29 mouse cellular contexts compared by ENCODE assay signal in genomic region chr2:107013161-107013560, GRCm38 (mm10). TPM values are rescaled to one million over a fixed set of nuclear protein-coding genes. Genes with fewer than 3 reads are reported as not detected.
"Had no signal": no experiment of that assay in that cellular context is flagged by ENCODE, and none has a peak within 500 bp of the region (broad histone marks: within the 10 kb centered on the region; RNA-seq: fewer than 3 reads in every experiment).

No protein-coding gene starts in this region.

- H3K27me3 ChIP-seq: kidney, embryonic 15.5 days; limb, embryonic 13.5 days; liver, embryonic 12.5 days; liver, embryonic 15.5 days; lung, embryonic 15.5 days; megakaryocyte, embryonic 14.5 days; midbrain, embryonic 13.5 days had no signal

- H3K4me2 ChIP-seq: kidney, embryonic 15.5 days; limb, embryonic 13.5 days; liver, embryonic 12.5 days; liver, embryonic 15.5 days; lung, embryonic 15.5 days; midbrain, embryonic 13.5 days had no signal

- H3K36me3 ChIP-seq: kidney, embryonic 15.5 days; limb, embryonic 10.5 days; limb, embryonic 13.5 days; liver, embryonic 12.5 days; liver, embryonic 15.5 days; lung, embryonic 15.5 days; midbrain, embryonic 10.5 days; midbrain, embryonic 13.5 days had no signal

- H3K4me1 ChIP-seq: kidney, embryonic 15.5 days; limb, embryonic 13.5 days; liver, embryonic 12.5 days; liver, embryonic 15.5 days; lung, embryonic 15.5 days; megakaryocyte, embryonic 14.5 days; midbrain, embryonic 10.5 days; midbrain, embryonic 13.5 days had no signal

- ATAC-seq: liver, embryonic 12.5 days; midbrain, embryonic 13.5 days; midbrain, embryonic 16.5 days had no signal

- H3K27ac ChIP-seq: kidney, embryonic 15.5 days; limb, embryonic 10.5 days; limb, embryonic 13.5 days; liver, embryonic 12.5 days; liver, embryonic 15.5 days; lung, embryonic 15.5 days; midbrain, embryonic 10.5 days; midbrain, embryonic 13.5 days; stomach, postnatal 0 days had no signal

- H3K4me3 ChIP-seq: kidney, embryonic 15.5 days; limb, embryonic 10.5 days; limb, embryonic 13.5 days; liver, embryonic 12.5 days; liver, embryonic 15.5 days; lung, embryonic 15.5 days; megakaryocyte, embryonic 14.5 days; midbrain, embryonic 10.5 days; midbrain, embryonic 13.5 days had no signal

- H3K9ac ChIP-seq: kidney, embryonic 15.5 days; limb, embryonic 13.5 days; liver, embryonic 12.5 days; liver, embryonic 15.5 days; lung, embryonic 15.5 days; midbrain, embryonic 13.5 days had no signal

- H3K9me3 ChIP-seq: kidney, embryonic 15.5 days; limb, embryonic 10.5 days; limb, embryonic 13.5 days; liver, embryonic 12.5 days; liver, embryonic 15.5 days; lung, embryonic 15.5 days; midbrain, embryonic 10.5 days; midbrain, embryonic 13.5 days had no signal

- DNase-seq: kidney, postnatal 10 days; kidney, postnatal 4 days; liver; lung, adult 18-20 months; lung, postnatal 10 days; lung, postnatal 36 days; right cerebral cortex, postnatal 14 days; right cerebral cortex, postnatal 4 days; thymus, adult 2 months; thymus, postnatal 14 days; thymus, postnatal 4 days had no signal

RNA-seq across cellular contexts. Expression of gene Fshb, which starts 46.3 kb away (rescaled TPM):
- total RNA-seq: layer of hippocampus, adult 18-20 months; layer of hippocampus, postnatal 25 days; left cerebral cortex, adult 18-20 months; left cerebral cortex, postnatal 25 days had no signal
- polyA plus RNA-seq: kidney, embryonic 15.5 days; limb, embryonic 10.5 days; limb, embryonic 13.5 days; liver, embryonic 12.5 days; liver, embryonic 15.5 days; lung, embryonic 15.5 days; midbrain, embryonic 10.5 days; midbrain, embryonic 13.5 days; midbrain, embryonic 16.5 days; neural tube, embryonic 11.5 days; neural tube, embryonic 14.5 days; stomach, embryonic 14.5 days; stomach, postnatal 0 days; thymus, adult 2 months had no signal
